Mouse (Mus musculus): ENCODE measurements around the gene Gm21992.

DNA sequence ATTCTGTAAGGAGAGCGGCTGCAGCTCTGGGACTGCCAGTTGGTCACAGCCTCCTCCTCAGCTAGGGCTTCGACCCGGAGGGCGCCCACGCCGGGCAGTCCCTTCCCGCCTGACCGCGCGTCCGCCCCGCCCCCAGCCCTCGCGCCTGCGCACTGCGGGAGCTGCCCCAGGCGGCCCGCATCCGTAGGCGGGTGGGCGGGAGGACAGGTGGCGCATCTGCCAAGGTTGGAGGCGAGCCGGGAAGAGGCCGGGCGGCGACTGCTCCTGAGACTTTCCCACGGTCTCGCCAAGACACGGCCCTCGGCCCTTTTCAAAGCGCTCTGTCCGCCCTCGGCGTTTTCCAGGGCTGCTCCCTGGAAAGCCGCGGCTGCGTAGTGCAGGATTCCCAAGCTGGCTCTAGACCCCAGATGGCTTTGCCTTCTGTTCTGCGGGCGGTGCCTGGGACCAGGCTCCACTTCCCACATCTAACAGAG is 113.2 kb downstream of the Gm21992 start, which contains the start of gene Gm960:
- no peak for TF ChIP-seq CTCF (IDR thresholded peaks at IDR 0.05; ENCODE audit: low read depth)
- no peak for TF ChIP-seq EP300 (optimal IDR thresholded peaks at IDR 0.05)
